Mouse (Mus musculus) large intestine, adult 2 months (tissue): ENCODE data around the gene Pitpnb. TPM values are rescaled to one million over a fixed set of nuclear protein-coding genes. Genes with fewer than 3 reads are reported as not detected.

Experiments
- polyA plus RNA-seq: library from polyadenylated mRNA; depleted of rRNA; stranded (reverse); fragments of >200 nt; gene quantifications from 2 replicates; pipeline ENCODE4 v1.2.3, GENCODE M21; 2012; rRNA removed

The Pitpnb gene
- polyA plus RNA-seq, 1 experiment, result 35.3 TPM

Other genes with a start within 250 kb of the Pitpnb start
- 1.6 and 1.7 TPM in 2 replicates for gene Mn1, start 86.6 kb downstream of the Pitpnb start, polyA plus RNA-seq